Mouse (Mus musculus): ENCODE data around the gene Arih2. TPM values are rescaled to one million over a fixed set of nuclear protein-coding genes. Genes with fewer than 3 reads are reported as not detected.

Gene Arih2
- polyA plus RNA-seq, 1 experiment from 2014 or later = 52.7 TPM

DNA sequence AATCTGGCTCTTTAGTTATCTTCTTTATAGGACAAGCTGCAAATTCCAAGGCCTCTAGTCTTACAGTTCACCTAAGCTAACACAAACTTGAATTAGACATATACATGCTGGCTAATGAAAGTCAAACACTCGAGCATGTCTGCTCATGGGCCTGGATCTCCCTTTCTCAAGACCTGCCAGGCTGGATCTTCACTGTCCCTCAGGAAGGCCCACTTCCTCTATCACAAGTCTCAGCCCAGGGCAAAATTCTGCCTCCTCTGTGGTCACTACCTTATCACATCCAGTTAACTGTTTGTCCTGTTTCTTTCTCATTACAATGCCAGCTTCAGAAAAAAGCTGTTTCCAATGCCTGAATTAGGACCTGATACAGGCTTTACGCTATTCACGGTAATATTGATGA, 54.8 kb downstream of the Arih2 start:
- H3K36me3 ChIP-seq (ENCODE audit: insufficient read depth, low read length) = no peaks in the 10 kb centered on the region
- H3K4me3 ChIP-seq (ENCODE audit: low read length) = no peak overlapping the region
- no peak for ATAC-seq (ENCODE audit: low FRiP score, low TSS enrichment)
- no peak overlapping the region for H3K4me2 ChIP-seq (replicated peaks; ENCODE audit: low read depth, low read length)
- no peaks in the 10 kb centered on the region for H3K9me3 ChIP-seq (ENCODE audit: low read length)
- no peak overlapping the region for H3K27ac ChIP-seq (ENCODE audit: low read length)
- no peak overlapping the region for H3K9ac ChIP-seq (replicated peaks; ENCODE audit: low read length)
- H3K27me3 ChIP-seq (ENCODE audit: insufficient read depth, low read length) = no peaks in the 10 kb centered on the region
- WGBS = 87% methylated on average over 3 of the region's 3 CpGs
- peaks cover 12% of the 10 kb centered on the region for H3K4me1 ChIP-seq (ENCODE audit: insufficient read depth, low read length)

DNA sequence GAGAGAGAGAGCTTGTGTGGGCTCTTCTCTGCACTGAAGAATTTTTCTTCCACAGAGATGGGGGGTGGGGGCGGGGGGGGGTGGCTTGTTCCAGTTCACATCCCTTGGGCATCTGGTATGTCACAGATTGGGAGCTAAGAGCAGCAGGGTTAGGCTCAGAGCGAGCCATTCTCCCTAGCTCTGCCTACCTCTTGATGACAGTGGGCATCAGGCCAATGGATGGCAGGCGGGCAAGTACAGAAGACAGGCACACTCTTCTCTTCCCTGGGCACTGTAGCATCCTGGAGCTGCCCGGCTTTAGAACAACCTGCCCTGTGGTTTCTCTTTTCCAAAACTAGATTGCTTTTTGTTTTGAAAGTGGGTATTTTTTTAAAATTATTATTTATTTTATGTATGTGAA, 57.7 kb downstream of the Arih2 start:
- no peak overlapping the region for H3K27ac ChIP-seq (ENCODE audit: low read length)
- ATAC-seq (ENCODE audit: low FRiP score, low TSS enrichment) = no peak
- no peak overlapping the region for H3K4me2 ChIP-seq (replicated peaks; ENCODE audit: low read depth, low read length)
- H3K4me3 ChIP-seq (ENCODE audit: low read length) = no peak overlapping the region
- no peaks in the 10 kb centered on the region for H3K27me3 ChIP-seq (ENCODE audit: insufficient read depth, low read length)
- no peaks in the 10 kb centered on the region for H3K9me3 ChIP-seq (ENCODE audit: low read length)
- no peaks in the 10 kb centered on the region for H3K36me3 ChIP-seq (ENCODE audit: insufficient read depth, low read length)
- H3K4me1 ChIP-seq (ENCODE audit: insufficient read depth, low read length) = peaks cover 25% of the 10 kb centered on the region
- 73% methylated on average over 4 of the region's 4 CpGs for WGBS
- H3K9ac ChIP-seq (replicated peaks; ENCODE audit: low read length) = no peak overlapping the region

DNA sequence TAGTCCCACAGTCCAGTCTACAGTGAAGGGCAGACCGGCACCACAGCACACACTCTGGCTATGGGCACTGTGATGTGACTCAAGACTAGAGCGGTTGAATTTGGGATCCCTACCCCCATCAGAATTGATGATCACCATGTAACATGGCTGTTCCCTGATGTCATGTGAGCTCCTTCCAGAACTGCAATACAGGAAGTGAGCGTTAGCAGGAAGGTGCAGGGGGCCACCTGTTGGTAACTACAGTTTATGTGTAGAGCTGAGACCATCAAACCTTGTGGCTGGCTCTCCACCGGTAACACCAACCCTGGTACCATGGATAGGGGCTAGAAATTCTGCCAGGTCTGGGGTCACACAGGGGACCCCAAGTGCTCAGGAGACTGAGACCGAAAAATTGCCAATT, 60.0 kb downstream of the Arih2 start:
- Histone ChIP-seq H3K27me3 (ENCODE audit: insufficient read depth, low read length) (no peaks in the 10 kb centered on the region), H3K9ac (replicated peaks; ENCODE audit: low read length) (no peak overlapping the region), H3K36me3 (ENCODE audit: insufficient read depth, low read length) (no peaks in the 10 kb centered on the region), H3K4me3 (ENCODE audit: low read length) (no peak overlapping the region), H3K4me1 (ENCODE audit: insufficient read depth, low read length) (peaks cover 22% of the 10 kb centered on the region), H3K9me3 (ENCODE audit: low read length) (no peaks in the 10 kb centered on the region), H3K27ac (ENCODE audit: low read length) (peak overlapping the region; percentile 25; the same call in 1 of the 2 replicates), H3K4me2 (replicated peaks; ENCODE audit: low read depth, low read length) (no peak overlapping the region)
- WGBS = 63% methylated on average over 5 of the region's 5 CpGs
- ATAC-seq (ENCODE audit: low FRiP score, low TSS enrichment) = no peak

DNA sequence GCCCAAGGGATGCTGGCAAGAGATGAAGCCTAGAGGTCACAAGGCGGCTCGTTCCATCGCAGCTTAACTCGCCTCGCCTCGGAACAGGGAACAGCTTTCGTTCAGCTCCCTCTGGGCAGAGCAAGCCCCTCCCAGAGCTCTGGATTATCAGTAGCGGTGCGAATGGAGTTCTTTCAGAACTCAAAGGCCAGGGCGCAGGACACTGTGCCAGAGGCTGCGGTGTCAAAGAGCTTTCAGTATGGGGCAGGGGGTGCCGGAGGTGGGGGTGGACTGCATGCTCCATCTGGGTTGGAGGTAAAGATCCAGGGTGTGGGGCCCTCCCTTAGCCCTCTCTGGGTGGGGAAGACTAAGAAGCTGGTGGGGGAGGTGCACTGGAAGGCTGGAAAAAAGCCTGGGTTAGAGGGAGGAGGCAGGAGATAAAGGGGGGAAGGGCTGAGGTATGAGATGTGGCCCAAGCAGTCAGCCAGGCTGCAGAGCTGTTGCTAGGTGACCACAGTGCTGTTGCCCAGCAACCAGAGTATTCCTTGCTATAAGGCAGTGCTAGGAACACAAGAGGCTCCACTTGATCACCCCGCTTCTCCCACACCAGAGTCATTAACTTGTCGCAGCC, 61.5 kb downstream of the Arih2 start:
- H3K9ac ChIP-seq (replicated peaks; ENCODE audit: low read length) = peak overlapping the region; percentile 31; the same call in 1 of the 2 replicates
- peak overlapping the region; percentile 26 for H3K4me3 ChIP-seq (ENCODE audit: low read length)

DNA sequence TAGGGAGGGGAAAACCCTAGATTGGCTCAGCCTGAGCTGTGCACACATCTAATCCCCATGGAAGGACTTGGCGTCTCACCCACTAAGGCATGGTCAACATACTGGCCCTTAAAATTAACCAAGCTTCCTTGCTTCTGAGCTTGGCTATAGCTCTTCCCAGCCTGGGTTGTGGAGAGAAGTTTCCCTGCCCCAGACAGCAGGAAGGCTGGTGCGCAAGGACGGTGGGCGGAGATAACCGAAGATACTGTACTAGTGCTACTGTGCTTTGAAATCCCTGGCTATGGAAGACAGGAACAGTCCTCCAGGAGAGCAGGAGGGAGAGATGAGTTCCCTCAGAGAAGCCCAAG, 69.9 kb downstream of the Arih2 start:
- 62% methylated on average over 5 of the region's 5 CpGs for WGBS
- Histone ChIP-seq H3K27ac (ENCODE audit: low read length) (peak overlapping the region; percentile 94), H3K4me1 (ENCODE audit: insufficient read depth, low read length) (peaks cover 24% of the 10 kb centered on the region), H3K27me3 (ENCODE audit: insufficient read depth, low read length) (no peaks in the 10 kb centered on the region), H3K36me3 (ENCODE audit: insufficient read depth, low read length) (peaks cover 7% of the 10 kb centered on the region; the same call in 1 of the 2 replicates), H3K9ac (replicated peaks; ENCODE audit: low read length) (peak overlapping the region; percentile 96), H3K4me3 (ENCODE audit: low read length) (peak overlapping the region; percentile 81), H3K9me3 (ENCODE audit: low read length) (no peaks in the 10 kb centered on the region), H3K4me2 (replicated peaks; ENCODE audit: low read depth, low read length) (peak overlapping the region; percentile 87)
- ATAC-seq (ENCODE audit: low FRiP score, low TSS enrichment) = no peak

More for the DNA sequence above, 61.5 kb downstream of the Arih2 start:
- Histone ChIP-seq H3K4me1 (ENCODE audit: insufficient read depth, low read length) (peaks cover 22% of the 10 kb centered on the region), H3K36me3 (ENCODE audit: insufficient read depth, low read length) (no peaks in the 10 kb centered on the region), H3K27me3 (ENCODE audit: insufficient read depth, low read length) (no peaks in the 10 kb centered on the region), H3K27ac (ENCODE audit: low read length) (peak overlapping the region; percentile 89), H3K4me2 (replicated peaks; ENCODE audit: low read depth, low read length) (peak overlapping the region; percentile 46), H3K9me3 (ENCODE audit: low read length) (no peaks in the 10 kb centered on the region)
- ATAC-seq (ENCODE audit: low FRiP score, low TSS enrichment) = peak; percentile 97
- WGBS = 4% methylated on average over 14 of the region's 14 CpGs

DNA sequence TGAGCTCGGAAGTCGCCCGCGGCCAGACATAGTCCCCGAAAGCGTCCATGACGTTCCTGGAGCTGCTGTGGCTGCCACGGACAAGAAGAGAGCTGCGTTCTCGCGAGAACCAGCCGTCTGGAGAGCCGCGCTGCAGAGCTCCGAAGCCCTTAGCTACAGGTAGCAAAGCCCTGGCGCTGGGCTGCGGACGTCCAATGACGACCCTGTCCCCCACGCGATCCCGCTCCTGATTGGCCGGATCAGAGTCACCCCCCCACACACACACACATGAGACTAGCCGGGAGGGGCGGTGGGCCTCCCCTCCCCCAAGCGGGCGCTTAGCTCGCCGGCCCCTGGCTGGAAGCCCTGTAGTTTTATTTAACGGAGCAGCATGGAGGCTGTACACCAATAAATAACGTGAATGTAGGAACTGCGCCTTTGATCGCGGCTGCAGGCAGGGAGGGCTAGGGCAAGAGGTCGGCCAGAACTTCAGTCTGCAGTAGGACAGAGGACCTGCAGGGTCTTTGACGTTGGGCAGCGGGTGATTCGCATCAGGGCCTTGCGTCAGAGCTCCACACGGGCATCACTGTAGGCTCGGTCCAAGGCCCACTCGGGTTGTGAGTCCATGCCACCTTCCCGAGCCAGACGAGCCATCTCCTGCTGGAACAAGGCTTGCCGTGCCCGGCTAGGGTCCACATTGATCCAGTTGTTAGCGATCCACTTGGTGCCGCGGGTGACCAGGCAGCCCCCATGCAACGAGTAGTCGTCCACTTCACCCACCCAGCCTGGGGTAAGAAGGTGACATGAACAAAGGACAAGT, 70.4 kb downstream of the Arih2 start, which contains the start of gene Wdr6:
TSS of gene Wdr6 (minus strand) at position 195 of the 799 bp plus-strand sequence.
- peak; percentile 97 for ATAC-seq (ENCODE audit: low FRiP score, low TSS enrichment)
- Histone ChIP-seq H3K4me2 (replicated peaks; ENCODE audit: low read depth, low read length) (peak within 1 kb of the TSS; percentile 87), H3K4me1 (ENCODE audit: insufficient read depth, low read length) (peaks cover 24% of the 10 kb centered on the region), H3K4me3 (ENCODE audit: low read length) (peak within 1 kb of the TSS; percentile 81), H3K36me3 (ENCODE audit: insufficient read depth, low read length) (peaks cover 11% of the 10 kb centered on the region; the same call in 1 of the 2 replicates), H3K27ac (ENCODE audit: low read length) (peak within 1 kb of the TSS; percentile 94), H3K9me3 (ENCODE audit: low read length) (no peaks in the 10 kb centered on the region), H3K9ac (replicated peaks; ENCODE audit: low read length) (peak within 1 kb of the TSS; percentile 96), H3K27me3 (ENCODE audit: insufficient read depth, low read length) (no peaks in the 10 kb centered on the region)
- WGBS = 4% methylated on average over 51 of the region's 51 CpGs

DNA sequence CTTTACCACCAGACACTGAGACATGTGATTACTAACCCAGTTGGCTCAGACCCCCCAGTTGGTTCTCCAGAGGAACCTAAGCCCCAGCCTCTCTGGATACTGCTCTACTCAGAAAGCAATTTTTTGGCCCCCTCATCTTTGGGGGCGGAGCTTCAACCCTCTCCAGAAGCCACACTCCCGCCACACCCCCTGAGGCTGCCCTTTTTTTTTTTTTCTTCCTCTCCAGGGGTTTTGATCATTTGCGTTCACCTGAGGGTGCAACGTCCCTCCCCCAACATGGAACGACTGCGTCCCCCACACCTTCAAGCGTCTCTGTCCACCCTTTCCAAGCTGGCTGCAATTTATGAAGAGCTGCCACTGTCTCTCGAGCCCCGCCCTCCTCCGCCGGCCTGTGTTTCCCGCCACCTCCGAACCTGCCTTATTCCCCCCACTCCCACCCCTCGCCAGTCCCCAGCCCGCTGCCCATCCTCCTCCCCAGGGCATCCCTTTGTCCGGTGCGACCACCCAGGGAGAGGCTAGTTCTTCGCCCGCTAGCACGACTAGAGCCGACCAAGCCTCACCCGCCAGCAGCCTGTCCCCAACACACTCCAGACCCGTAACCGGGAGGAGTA, 71.1 kb downstream of the Arih2 start:
- no peaks in the 10 kb centered on the region for H3K27me3 ChIP-seq (ENCODE audit: insufficient read depth, low read length)
- H3K27ac ChIP-seq (ENCODE audit: low read length) = peak overlapping the region; percentile 94
- H3K4me1 ChIP-seq (ENCODE audit: insufficient read depth, low read length) = peaks cover 24% of the 10 kb centered on the region
- peak overlapping the region; percentile 87 for H3K4me2 ChIP-seq (replicated peaks; ENCODE audit: low read depth, low read length)
- no peak; the same call in 1 of the 2 replicates for ATAC-seq (ENCODE audit: low FRiP score, low TSS enrichment)
- H3K4me3 ChIP-seq (ENCODE audit: low read length) = peak overlapping the region; percentile 81
- H3K36me3 ChIP-seq (ENCODE audit: insufficient read depth, low read length) = peaks cover 18% of the 10 kb centered on the region; the same call in 1 of the 2 replicates
- H3K9me3 ChIP-seq (ENCODE audit: low read length) = no peaks in the 10 kb centered on the region
- 0% methylated on average over 23 of the region's 24 CpGs for WGBS
- peak overlapping the region; percentile 96 for H3K9ac ChIP-seq (replicated peaks; ENCODE audit: low read length)

DNA sequence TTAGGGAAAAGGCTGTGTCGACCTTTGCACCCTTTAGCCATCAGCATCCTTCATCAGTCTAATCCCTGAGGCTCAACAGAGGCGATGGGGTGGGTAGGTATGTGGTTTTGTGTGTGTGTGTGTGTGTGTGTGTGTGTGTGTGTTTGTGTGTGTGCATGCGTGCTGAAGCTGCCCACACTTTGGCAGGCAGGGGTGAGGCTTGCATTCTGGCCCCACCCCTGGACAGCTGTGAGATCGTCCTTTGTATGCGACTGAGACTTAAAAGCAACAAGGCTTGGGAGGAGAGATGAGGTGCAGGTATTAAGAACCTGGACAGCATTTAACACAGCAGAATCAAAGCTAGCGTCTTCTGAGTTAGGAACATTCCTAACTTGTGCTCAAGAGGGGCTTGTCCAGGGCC, 72.2 kb downstream of the Arih2 start:
- H3K36me3 ChIP-seq (ENCODE audit: insufficient read depth, low read length) = peaks cover 28% of the 10 kb centered on the region
- peaks cover 24% of the 10 kb centered on the region for H3K4me1 ChIP-seq (ENCODE audit: insufficient read depth, low read length)
- no peak for ATAC-seq (ENCODE audit: low FRiP score, low TSS enrichment)
- 0 out of 2 replicates have a peak overlapping the region, but pooled peaks have one; percentile 22 for H3K27ac ChIP-seq (ENCODE audit: low read length)
- H3K27me3 ChIP-seq (ENCODE audit: insufficient read depth, low read length) = no peaks in the 10 kb centered on the region
- H3K9me3 ChIP-seq (ENCODE audit: low read length) = no peaks in the 10 kb centered on the region
- H3K9ac ChIP-seq (replicated peaks; ENCODE audit: low read length) = peak overlapping the region; percentile 96
- H3K4me3 ChIP-seq (ENCODE audit: low read length) = peak overlapping the region; percentile 81
- 41% methylated on average over 6 of the region's 6 CpGs for WGBS
- H3K4me2 ChIP-seq (replicated peaks; ENCODE audit: low read depth, low read length) = peak overlapping the region; percentile 87

DNA sequence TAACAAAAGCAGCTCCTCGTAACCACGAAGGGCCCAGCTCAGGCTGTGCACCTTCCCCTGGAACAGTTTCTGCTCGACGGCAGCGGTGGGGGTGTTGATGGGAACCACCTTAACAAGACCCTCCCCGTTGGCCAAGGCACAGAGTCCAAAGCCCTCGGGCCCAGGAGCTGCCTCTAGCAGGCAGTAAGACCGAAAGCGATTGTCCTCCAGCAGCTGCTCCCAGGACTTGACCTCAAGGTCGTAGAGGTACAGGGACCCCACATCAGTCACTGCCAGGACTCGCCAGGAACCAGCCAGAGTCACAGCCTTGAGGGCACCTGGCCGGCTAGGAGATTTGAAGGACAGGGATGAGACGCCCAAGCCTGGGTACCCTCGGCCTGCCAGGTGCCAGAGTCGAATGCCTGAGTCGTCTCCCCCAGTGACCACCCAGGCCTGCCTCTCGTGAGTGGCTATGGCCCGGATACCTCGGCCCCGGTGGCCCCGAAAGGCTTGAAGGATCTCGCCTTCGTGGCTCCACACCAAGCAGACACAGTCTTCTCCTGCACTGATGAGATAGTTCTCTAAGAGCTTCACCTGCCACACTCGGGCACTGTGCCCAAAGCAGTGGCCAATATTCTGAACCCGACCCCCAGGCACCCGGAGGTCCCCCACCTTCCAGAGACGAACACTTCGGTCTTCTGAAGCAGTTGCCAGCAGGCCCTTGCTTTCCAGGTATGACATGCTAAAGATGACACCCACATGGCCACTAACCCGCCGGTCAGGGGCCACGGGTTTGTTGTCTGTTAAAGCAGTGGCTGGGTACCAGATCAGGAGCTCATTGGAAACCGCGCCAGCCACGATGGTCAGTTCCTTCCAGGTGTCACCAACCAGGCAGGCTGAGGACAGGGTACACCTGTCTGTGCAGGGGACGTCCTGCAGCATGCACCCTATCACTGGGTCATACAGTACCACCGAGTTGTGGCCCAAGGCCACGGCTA, 73.6 kb downstream of the Arih2 start:
- Histone ChIP-seq H3K4me1 (ENCODE audit: insufficient read depth, low read length) (peaks cover 28% of the 10 kb centered on the region), H3K27me3 (ENCODE audit: insufficient read depth, low read length) (no peaks in the 10 kb centered on the region), H3K36me3 (ENCODE audit: insufficient read depth, low read length) (peaks cover 40% of the 10 kb centered on the region), H3K9me3 (ENCODE audit: low read length) (no peaks in the 10 kb centered on the region), H3K4me3 (ENCODE audit: low read length) (no peak overlapping the region), H3K4me2 (replicated peaks; ENCODE audit: low read depth, low read length) (no peak overlapping the region), H3K9ac (replicated peaks; ENCODE audit: low read length) (no peak overlapping the region), H3K27ac (ENCODE audit: low read length) (no peak overlapping the region)
- 77% methylated on average over 37 of the region's 37 CpGs for WGBS
- ATAC-seq (ENCODE audit: low FRiP score, low TSS enrichment) = no peak

Measured in kidney, embryonic 16.5 days (tissue).